42 mouse cellular contexts compared by ENCODE assay signal in genomic region chr7:120145191-120145590, GRCm38 (mm10). TPM values are rescaled to one million over a fixed set of nuclear protein-coding genes. Genes with fewer than 3 reads are reported as not detected.
"Had no signal": no experiment of that assay in that cellular context is flagged by ENCODE, and none has a peak within 500 bp of the region (broad histone marks: within the 10 kb centered on the region; RNA-seq: fewer than 3 reads in every experiment).

TSS of gene Zp2 (minus strand) at chr7:120145291.

- H3K9ac ChIP-seq: limb, embryonic 12.5 days; limb, embryonic 13.5 days; limb, embryonic 15.5 days; liver, embryonic 12.5 days; liver, embryonic 13.5 days; liver, embryonic 14.5 days; liver, embryonic 15.5 days; liver, postnatal 0 days; lung, embryonic 14.5 days; lung, embryonic 15.5 days; midbrain, embryonic 12.5 days; midbrain, embryonic 15.5 days; neural tube, embryonic 12.5 days had no signal

- DNase-seq: left cerebral cortex, postnatal 4 days; liver; liver, embryonic 13.5 days; liver, postnatal 0 days; lung, adult 18-20 months; lung, adult 2 months; lung, embryonic 14.5 days; lung, postnatal 10 days; lung, postnatal 14 days; lung, postnatal 36 days; lung, postnatal 4 days; midbrain, embryonic 14.5 days had no signal

- H3K36me3 ChIP-seq: limb, embryonic 10.5 days; limb, embryonic 12.5 days; limb, embryonic 13.5 days; limb, embryonic 15.5 days; liver, embryonic 12.5 days; liver, embryonic 13.5 days; liver, embryonic 15.5 days; lung, embryonic 15.5 days; midbrain, embryonic 10.5 days; midbrain, embryonic 12.5 days; midbrain, embryonic 15.5 days; neural tube, embryonic 12.5 days had no signal

- H3K9me3 ChIP-seq: limb, embryonic 10.5 days; limb, embryonic 12.5 days; limb, embryonic 13.5 days; limb, embryonic 15.5 days; liver, embryonic 12.5 days; liver, embryonic 13.5 days; liver, embryonic 15.5 days; lung, embryonic 15.5 days; megakaryocyte, embryonic 14.5 days; midbrain, embryonic 10.5 days; midbrain, embryonic 12.5 days; midbrain, embryonic 15.5 days; neural tube, embryonic 12.5 days had no signal

- H3K4me1 ChIP-seq: limb, embryonic 12.5 days; limb, embryonic 13.5 days; limb, embryonic 15.5 days; liver, embryonic 12.5 days; liver, embryonic 13.5 days; lung, embryonic 15.5 days; megakaryocyte, embryonic 14.5 days; midbrain, embryonic 12.5 days; midbrain, embryonic 15.5 days; neural tube, embryonic 12.5 days had no signal

- H3K4me3 ChIP-seq: left cerebral cortex, adult 2 months; limb, embryonic 10.5 days; limb, embryonic 12.5 days; limb, embryonic 13.5 days; limb, embryonic 15.5 days; liver, embryonic 12.5 days; liver, embryonic 13.5 days; liver, embryonic 15.5 days; lung, embryonic 15.5 days; megakaryocyte, embryonic 14.5 days; midbrain, embryonic 10.5 days; midbrain, embryonic 12.5 days; midbrain, embryonic 15.5 days; myocyte; neural tube, embryonic 12.5 days had no signal

- ATAC-seq: liver, embryonic 12.5 days; liver, postnatal 0 days; lung, postnatal 0 days; midbrain, embryonic 15.5 days; midbrain, embryonic 16.5 days had no signal

- H3K4me2 ChIP-seq: limb, embryonic 12.5 days; limb, embryonic 13.5 days; limb, embryonic 15.5 days; liver, embryonic 11.5 days; liver, embryonic 12.5 days; liver, embryonic 13.5 days; liver, embryonic 15.5 days; lung, embryonic 14.5 days; lung, embryonic 15.5 days; midbrain, embryonic 12.5 days; midbrain, embryonic 15.5 days; neural tube, embryonic 12.5 days had no signal

- H3K27ac ChIP-seq: left cerebral cortex, adult 2 months; limb, embryonic 10.5 days; limb, embryonic 12.5 days; limb, embryonic 13.5 days; limb, embryonic 15.5 days; liver, embryonic 12.5 days; liver, embryonic 13.5 days; liver, embryonic 14.5 days; liver, embryonic 15.5 days; lung, embryonic 15.5 days; macrophage; midbrain, embryonic 10.5 days; midbrain, embryonic 12.5 days; midbrain, embryonic 15.5 days; neural tube, embryonic 12.5 days had no signal

- H3K27me3 ChIP-seq: limb, embryonic 12.5 days; limb, embryonic 13.5 days; limb, embryonic 15.5 days; liver, embryonic 12.5 days; liver, embryonic 13.5 days; liver, embryonic 15.5 days; lung, embryonic 15.5 days; midbrain, embryonic 12.5 days; midbrain, embryonic 15.5 days; neural tube, embryonic 12.5 days had no signal

RNA-seq across cellular contexts. Expression of gene Zp2, which starts in this region (rescaled TPM):
- total RNA-seq: left cerebral cortex, postnatal 25 days; liver, adult 2 months; megakaryocyte progenitor cell, adult 5-6 weeks; megakaryocyte, adult 5-6 weeks; megakaryocyte-erythroid progenitor cell, adult 5-6 weeks; midbrain, postnatal 0 days; monocyte, adult 5-6 weeks had no signal
- polyA plus RNA-seq: limb, embryonic 10.5 days; limb, embryonic 11.5 days; limb, embryonic 12.5 days; liver, adult 2 months; liver, embryonic 11.5 days; liver, embryonic 12.5 days; liver, embryonic 13.5 days; liver, embryonic 14.5 days; liver, embryonic 15.5 days; liver, embryonic 16.5 days; liver, postnatal 0 days; lung, embryonic 14.5 days; lung, embryonic 15.5 days; lung, embryonic 16.5 days; lung, postnatal 0 days; macrophage; midbrain, embryonic 10.5 days; midbrain, embryonic 12.5 days; midbrain, embryonic 14.5 days; midbrain, embryonic 15.5 days; midbrain, embryonic 16.5 days; midbrain, postnatal 0 days; neural tube, embryonic 11.5 days; neural tube, embryonic 12.5 days had no signal
